Mouse (Mus musculus): ENCODE measurements at regions not wholly inside any gene's neighbourhood (a gene's known extent, or its start where the extent isn't known, plus 50 kb on each side); places are given as distances from the start of the nearest gene placed in this dataset.

- no peak for DNase-seq
Measured at GRCm38 (mm10) chr15:7694037-7694436, 116.6 kb upstream of the Gdnf start.

- DNase-seq: no peak
Measured at GRCm38 (mm10) chr15:7697724-7698123, 112.9 kb upstream of the Gdnf start.

- DNase-seq: no peak
Measured at GRCm38 (mm10) chr15:7708836-7709235, 101.8 kb upstream of the Gdnf start.

- no peak for DNase-seq
Measured at GRCm38 (mm10) chr15:7714641-7715040, 96.0 kb upstream of the Gdnf start.

- DNase-seq: no peak
Measured at GRCm38 (mm10) chr15:7716188-7716587, 94.5 kb upstream of the Gdnf start.

- DNase-seq: no peak
Measured at GRCm38 (mm10) chr15:7723202-7723721, 87.4 kb upstream of the Gdnf start.

GRCm38 (mm10) chr15:7723770-7724169, 86.9 kb upstream of the Gdnf start:
- DNase-seq: no peak

GRCm38 (mm10) chr15:7725505-7725904, 85.1 kb upstream of the Gdnf start:
- DNase-seq: no peak

GRCm38 (mm10) chr15:7747586-7747985, 63.1 kb upstream of the Gdnf start:
- no peak for DNase-seq

- DNase-seq: no peak
Measured at GRCm38 (mm10) chr15:7750441-7750840, 60.2 kb upstream of the Gdnf start.
